Mouse (Mus musculus): ENCODE measurements around the gene Atxn7l1. TPM values are rescaled to one million over a fixed set of nuclear protein-coding genes. Genes with fewer than 3 reads are reported as not detected.
A peak's percentile ranks its signal among the peaks of the same experiment; 100 is the strongest.

The Atxn7l1 gene
- polyA plus RNA-seq, 1 experiment: 12.4 TPM

GRCm38 (mm10) chr12:33255256-33255655 lies 107.8 kb downstream of the Atxn7l1 start:
- TF ChIP-seq MYOD1 (IDR thresholded peaks at IDR 0.05; ENCODE audit: control insufficient read depth in 1 of 3, insufficient read length in 2 of 3, low read depth in 2 of 3) (no peak), MAX (IDR thresholded peaks at IDR 0.05; ENCODE audit: low read depth) (no peak), E2F4 (IDR thresholded peaks at IDR 0.05; ENCODE audit: insufficient read depth) (no peak), TCF3 (IDR thresholded peaks at IDR 0.05; ENCODE audit: insufficient read length, low read depth) (no peak), REST (IDR thresholded peaks at IDR 0.05; ENCODE audit: insufficient read depth, insufficient read length) (no peak), TCF12 (IDR thresholded peaks at IDR 0.05; ENCODE audit: insufficient read depth, poor library complexity, severe bottlenecking) (no peak), SRF (IDR thresholded peaks at IDR 0.05; ENCODE audit: control insufficient read depth, insufficient read length, low read depth) (no peak), POLR2AphosphoS2 (IDR thresholded peaks at IDR 0.05; ENCODE audit: insufficient read length, low read depth) (no peak), CEBPB (IDR thresholded peaks at IDR 0.05; ENCODE audit: insufficient read depth, poor library complexity, severe bottlenecking) (no peak), USF1 (IDR thresholded peaks at IDR 0.05; ENCODE audit: low read depth) (no peak), MYOG (IDR thresholded peaks at IDR 0.05; ENCODE audit: control insufficient read depth in 1 of 3, insufficient read depth in 1 of 3, insufficient read length in 2 of 3, low read depth in 2 of 3) (no peak), POLR2A (IDR thresholded peaks at IDR 0.05; ENCODE audit: insufficient read length, low read depth) (no peak)
- no peak overlapping the region for H3K4me3 ChIP-seq
- no peaks in the 10 kb centered on the region for H3K27me3 ChIP-seq (ENCODE audit: control insufficient read depth, insufficient read depth, insufficient read length)
- H3K79me2 ChIP-seq (ENCODE audit: control insufficient read depth, insufficient read depth): no peaks in the 10 kb centered on the region
- no peak overlapping the region for H3K4me2 ChIP-seq (ENCODE audit: low read depth)
- H3ac ChIP-seq (ENCODE audit: control insufficient read depth, insufficient read length): no peak overlapping the region
- no peaks in the 10 kb centered on the region for H3K36me3 ChIP-seq (ENCODE audit: control insufficient read depth, insufficient read depth)

- Histone ChIP-seq H3K4me2 (ENCODE audit: low read depth) (no peak overlapping the region), H3ac (ENCODE audit: control insufficient read depth, insufficient read length) (no peak overlapping the region), H3K79me2 (ENCODE audit: control insufficient read depth, insufficient read depth) (no peaks in the 10 kb centered on the region), H3K4me3 (no peak overlapping the region), H3K36me3 (ENCODE audit: control insufficient read depth, insufficient read depth) (no peaks in the 10 kb centered on the region), H3K27me3 (ENCODE audit: control insufficient read depth, insufficient read depth, insufficient read length) (no peaks in the 10 kb centered on the region)
- TF ChIP-seq POLR2AphosphoS2 (IDR thresholded peaks at IDR 0.05; ENCODE audit: insufficient read length, low read depth) (no peak), TCF12 (IDR thresholded peaks at IDR 0.05; ENCODE audit: insufficient read depth, poor library complexity, severe bottlenecking) (no peak), E2F4 (IDR thresholded peaks at IDR 0.05; ENCODE audit: insufficient read depth) (no peak), SRF (IDR thresholded peaks at IDR 0.05; ENCODE audit: control insufficient read depth, insufficient read length, low read depth) (no peak), MAX (IDR thresholded peaks at IDR 0.05; ENCODE audit: low read depth) (no peak), USF1 (IDR thresholded peaks at IDR 0.05; ENCODE audit: low read depth) (no peak), POLR2A (IDR thresholded peaks at IDR 0.05; ENCODE audit: insufficient read length, low read depth) (no peak), REST (IDR thresholded peaks at IDR 0.05; ENCODE audit: insufficient read depth, insufficient read length) (no peak), CEBPB (IDR thresholded peaks at IDR 0.05; ENCODE audit: insufficient read depth, poor library complexity, severe bottlenecking) (no peak), MYOG (IDR thresholded peaks at IDR 0.05; ENCODE audit: control insufficient read depth in 1 of 3, insufficient read depth in 1 of 3, insufficient read length in 2 of 3, low read depth in 2 of 3) (no peak)
These were observed 108.9 kb downstream of the Atxn7l1 start for GRCm38 (mm10) chr12:33256426-33256825.

GRCm38 (mm10) chr12:33258995-33259529 lies 111.6 kb downstream of the Atxn7l1 start:
- no peaks in the 10 kb centered on the region for H3K27me3 ChIP-seq (ENCODE audit: control insufficient read depth, insufficient read depth, insufficient read length)
- TF ChIP-seq TCF12 (IDR thresholded peaks at IDR 0.05; ENCODE audit: insufficient read depth, poor library complexity, severe bottlenecking) (no peak), MYOD1 (IDR thresholded peaks at IDR 0.05; ENCODE audit: control insufficient read depth in 1 of 3, insufficient read length in 2 of 3, low read depth in 2 of 3) (no peak), CEBPB (IDR thresholded peaks at IDR 0.05; ENCODE audit: insufficient read depth, poor library complexity, severe bottlenecking) (0 out of 2 replicates have a peak, but pooled peaks have one; percentile 2), MYOG (IDR thresholded peaks at IDR 0.05; ENCODE audit: control insufficient read depth in 1 of 3, insufficient read depth in 1 of 3, insufficient read length in 2 of 3, low read depth in 2 of 3) (no peak)

GRCm38 (mm10) chr12:33260575-33260974 lies 113.1 kb downstream of the Atxn7l1 start:
- H3K4me3 ChIP-seq: no peak overlapping the region
- H3K79me2 ChIP-seq (ENCODE audit: control insufficient read depth, insufficient read depth): no peaks in the 10 kb centered on the region
- no peaks in the 10 kb centered on the region for H3K27me3 ChIP-seq (ENCODE audit: control insufficient read depth, insufficient read depth, insufficient read length)
- no peak overlapping the region for H3K4me2 ChIP-seq (ENCODE audit: low read depth)
- no peak for TF ChIP-seq MYOG (IDR thresholded peaks at IDR 0.05; ENCODE audit: control insufficient read depth in 1 of 3, insufficient read depth in 1 of 3, insufficient read length in 2 of 3, low read depth in 2 of 3)
- TF ChIP-seq TCF12 (IDR thresholded peaks at IDR 0.05; ENCODE audit: insufficient read depth, poor library complexity, severe bottlenecking): no peak
- no peak for TF ChIP-seq REST (IDR thresholded peaks at IDR 0.05; ENCODE audit: insufficient read depth, insufficient read length)
- TF ChIP-seq POLR2A (IDR thresholded peaks at IDR 0.05; ENCODE audit: insufficient read length, low read depth): no peak
- TF ChIP-seq POLR2AphosphoS2 (IDR thresholded peaks at IDR 0.05; ENCODE audit: insufficient read length, low read depth): no peak
- TF ChIP-seq USF1 (IDR thresholded peaks at IDR 0.05; ENCODE audit: low read depth): no peak
- TF ChIP-seq TCF3 (IDR thresholded peaks at IDR 0.05; ENCODE audit: insufficient read length, low read depth): no peak
- TF ChIP-seq MYOD1 (IDR thresholded peaks at IDR 0.05; ENCODE audit: control insufficient read depth in 1 of 3, insufficient read length in 2 of 3, low read depth in 2 of 3): no peak
- no peak for TF ChIP-seq SRF (IDR thresholded peaks at IDR 0.05; ENCODE audit: control insufficient read depth, insufficient read length, low read depth)
- TF ChIP-seq CEBPB (IDR thresholded peaks at IDR 0.05; ENCODE audit: insufficient read depth, poor library complexity, severe bottlenecking): no peak
- no peak for TF ChIP-seq E2F4 (IDR thresholded peaks at IDR 0.05; ENCODE audit: insufficient read depth)
- no peak for TF ChIP-seq MAX (IDR thresholded peaks at IDR 0.05; ENCODE audit: low read depth)
- no peaks in the 10 kb centered on the region for H3K36me3 ChIP-seq (ENCODE audit: control insufficient read depth, insufficient read depth)
- no peak overlapping the region for H3ac ChIP-seq (ENCODE audit: control insufficient read depth, insufficient read length)

More at GRCm38 (mm10) chr12:33258995-33259529, 111.6 kb downstream of the Atxn7l1 start:
- Histone ChIP-seq H3ac (ENCODE audit: control insufficient read depth, insufficient read length) (no peak overlapping the region), H3K79me2 (ENCODE audit: control insufficient read depth, insufficient read depth) (no peaks in the 10 kb centered on the region), H3K4me2 (ENCODE audit: low read depth) (no peak overlapping the region), H3K4me3 (no peak overlapping the region), H3K36me3 (ENCODE audit: control insufficient read depth, insufficient read depth) (no peaks in the 10 kb centered on the region)

Data from myocyte (in vitro differentiated cells).